Mouse (Mus musculus) intestine, embryonic 14.5 days (tissue): ENCODE results near the gene Ifitm1. TPM values are rescaled to one million over a fixed set of nuclear protein-coding genes. Genes with fewer than 3 reads are reported as not detected.
"Not testable (repeated sequence)": the region's sequence is repeated elsewhere in the genome, so short reads cannot be mapped to it uniquely, and the experiment has no call there.

Experiments
- ATAC-seq: fragments of 200-750 bp; cut with Nextera tagmentation; replicated peaks from 2 replicates; pipeline ENCODE4 v1.8.0; 2017; ENCODE audit warnings: low read depth, moderate number of reproducible peaks, moderate TSS enrichment, moderate library complexity; ENCODE audit not compliant: low FRiP score, low TSS enrichment
- DNase-seq: peaks from one replicate; pipeline ENCODE4 v3.0.0-alpha.2; 2018; ENCODE audit warnings: low spot score
- H3K27ac ChIP-seq: fragments of 300-500 bp; sonication (generic); 2 replicates; pipeline ENCODE4 v1.5.1; 2014; ENCODE audit warnings: low read depth, mild to moderate bottlenecking, control low read depth
- H3K27me3 ChIP-seq: fragments of 300-500 bp; sonication (generic); replicated peaks from 2 replicates; pipeline ENCODE4 v1.6.1; 2014; ENCODE audit warnings: low read length, control low read depth; ENCODE audit not compliant: control insufficient read depth, insufficient read depth
- H3K36me3 ChIP-seq: fragments of 300-500 bp; sonication (generic); 2 replicates; pipeline ENCODE4 v1.6.1; 2014; ENCODE audit warnings: low read length, control low read depth; ENCODE audit not compliant: control insufficient read depth, insufficient read depth
- H3K4me1 ChIP-seq: fragments of 300-500 bp; sonication (generic); replicated peaks from 2 replicates; pipeline ENCODE4 v1.6.1; 2014; ENCODE audit warnings: low read length, control low read depth, mixed read lengths; ENCODE audit not compliant: control insufficient read depth, insufficient read depth
- H3K4me2 ChIP-seq: fragments of 300-500 bp; sonication (generic); 2 replicates; pipeline ENCODE4 v1.6.1; 2014; ENCODE audit warnings: low read length
- H3K4me3 ChIP-seq: fragments of 300-500 bp; sonication (generic); 2 replicates; pipeline ENCODE4 v1.5.1; 2014; ENCODE audit warnings: low read depth, low read length, control low read depth, mixed read lengths
- H3K9ac ChIP-seq: fragments of 300-500 bp; sonication (generic); 2 replicates; pipeline ENCODE4 v1.6.1; 2014; ENCODE audit warnings: mild to moderate bottlenecking, low read length
- H3K9me3 ChIP-seq: fragments of 300-500 bp; sonication (generic); 2 replicates; pipeline ENCODE4 v1.6.1; 2016; ENCODE audit warnings: low read length, control low read depth; ENCODE audit not compliant: control insufficient read depth
- WGBS: fragments of 180-500 bp; shearing (Covaris S2); extraction: QIAGEN DNeasy Blood & Tissue Kit; methylation state at CpG from one replicate; pipeline ENCODE4 v1.1.7; 2014; 5-methylcytosine and 5-hydroxymethylcytosine counted together
- polyA plus RNA-seq: library from polyadenylated mRNA; unstranded; fragments of >200 nt; fragmentation: Nextera tagmentation; extraction: Ambion mirVana; gene quantifications from 2 replicates; pipeline ENCODE4 v1.2.1, GENCODE M21; 2014

The Ifitm1 gene
- polyA plus RNA-seq, 1 experiment from 2014 or later, result 198 TPM

- no peaks in the 10 kb centered on the region for H3K36me3 ChIP-seq
- peak within 1 kb of the TSS; percentile 47 for H3K4me3 ChIP-seq
- ATAC-seq (peak; percentile 3; the same call in 1 of the 2 replicates), DNase-seq (peak; percentile 64)
- H3K27ac ChIP-seq, result peak within 1 kb of the TSS; percentile 83
- peaks cover 23% of the 10 kb centered on the region for H3K4me1 ChIP-seq
- peak within 1 kb of the TSS; percentile 61 for H3K4me2 ChIP-seq
- no peaks in the 10 kb centered on the region for H3K27me3 ChIP-seq
- H3K9ac ChIP-seq, result peak within 1 kb of the TSS; percentile 44
- WGBS, result 15% methylated on average over 10 of the region's 10 CpGs
- no peaks in the 10 kb centered on the region for H3K9me3 ChIP-seq
Observed at GRCm38 (mm10) chr7:141010593-141010992, 43.6 kb downstream of the Ifitm1 start, which contains the start of gene Ifitm3. Gene Ifitm3 (minus strand): TSS chr7:141010770.

GRCm38 (mm10) chr7:141011238-141011770 lies 44.3 kb downstream of the Ifitm1 start:
- Histone ChIP-seq H3K36me3 (no peaks in the 10 kb centered on the region), H3K9me3 (no peaks in the 10 kb centered on the region), H3K4me1 (peaks cover 23% of the 10 kb centered on the region), H3K4me2 (no peak overlapping the region), H3K4me3 (no peak overlapping the region), H3K27ac (peak overlapping the region; percentile 83), H3K27me3 (no peaks in the 10 kb centered on the region), H3K9ac (no peak overlapping the region)
- 85% methylated on average over 7 of the region's 7 CpGs for WGBS
- no peak for ATAC-seq
- DNase-seq, result no peak

- ATAC-seq (no peak), DNase-seq (no peak)
- Histone ChIP-seq H3K4me3 (no peak overlapping the region), H3K36me3 (no peaks in the 10 kb centered on the region), H3K4me2 (no peak overlapping the region), H3K27ac (no peak overlapping the region), H3K9ac (no peak overlapping the region), H3K27me3 (no peaks in the 10 kb centered on the region), H3K4me1 (no peaks in the 10 kb centered on the region), H3K9me3 (no peaks in the 10 kb centered on the region)
- WGBS, result 83% methylated on average over 10 of the region's 10 CpGs
Observed at GRCm38 (mm10) chr7:141016707-141017697, 50.0 kb downstream of the Ifitm1 start.

GRCm38 (mm10) chr7:141017824-141018223 lies 50.8 kb downstream of the Ifitm1 start, which contains the start of gene Ifitm6:
Gene Ifitm6 (minus strand): TSS chr7:141017924.
- ATAC-seq, H3K36me3 ChIP-seq, H3K4me1 ChIP-seq, H3K27me3 ChIP-seq, H3K27ac ChIP-seq, H3K9ac ChIP-seq, H3K4me2 ChIP-seq, DNase-seq, H3K9me3 ChIP-seq, H3K4me3 ChIP-seq: not testable (repeated sequence)
- 96% methylated on average over 1 of the region's 1 CpGs for WGBS

- Histone ChIP-seq H3K27ac (no peak overlapping the region), H3K9me3 (no peaks in the 10 kb centered on the region), H3K4me3 (no peak overlapping the region), H3K9ac (no peak overlapping the region), H3K36me3 (no peaks in the 10 kb centered on the region), H3K4me2 (no peak overlapping the region), H3K4me1 (no peaks in the 10 kb centered on the region), H3K27me3 (no peaks in the 10 kb centered on the region)
- ATAC-seq, result no peak
- DNase-seq, result no peak
- WGBS, result 89% methylated on average over 5 of the region's 5 CpGs
Observed at GRCm38 (mm10) chr7:141019028-141019427, 52.0 kb downstream of the Ifitm1 start.

Other genes starting within 250 kb of the Ifitm1 start
- gene Cyp2e1, start 203.5 kb upstream of the Ifitm1 start, polyA plus RNA-seq, result not detected in 2 replicates
- 0.30 and 0.45 TPM in 2 replicates for gene Syce1, start 179.4 kb upstream of the Ifitm1 start, polyA plus RNA-seq
- 2.8 and 3.0 TPM in 2 replicates for gene Zfp941, start 145.0 kb upstream of the Ifitm1 start, polyA plus RNA-seq
- 1.3 and 3.2 TPM in 2 replicates for gene Urah, start 132.2 kb upstream of the Ifitm1 start, polyA plus RNA-seq
- gene Scgb1c1, start 121.7 kb upstream of the Ifitm1 start, polyA plus RNA-seq, result not detected in 2 replicates
- not detected in 2 replicates for gene Odf3, start 119.4 kb upstream of the Ifitm1 start, polyA plus RNA-seq
- gene Gm45785, start 110.9 kb upstream of the Ifitm1 start, polyA plus RNA-seq, result not detected in 2 replicates
- gene Ric8a, start 110.3 kb upstream of the Ifitm1 start, polyA plus RNA-seq, result 64.9 and 82.6 TPM in 2 replicates
- 42.3 and 43.7 TPM in 2 replicates for gene Bet1l, start 109.6 kb upstream of the Ifitm1 start, polyA plus RNA-seq
- 151 and 154 TPM in 2 replicates for gene Psmd13, start 85.3 kb upstream of the Ifitm1 start, polyA plus RNA-seq
- gene Sirt3, start 84.9 kb upstream of the Ifitm1 start, polyA plus RNA-seq, result 24.7 and 25.3 TPM in 2 replicates
- gene Cox8b, start 66.8 kb upstream of the Ifitm1 start, polyA plus RNA-seq, result 0.62 and 0.83 TPM in 2 replicates
- 12.5 and 18.4 TPM in 2 replicates for gene Nlrp6, start 46.3 kb upstream of the Ifitm1 start, polyA plus RNA-seq
- gene Pgghg, start 25.8 kb upstream of the Ifitm1 start, polyA plus RNA-seq, result 26.9 and 29.2 TPM in 2 replicates
- 0.94 and 2.3 TPM in 2 replicates for gene Ifitm5, start 16.9 kb upstream of the Ifitm1 start, polyA plus RNA-seq
- gene Gm45717, start 11.3 kb upstream of the Ifitm1 start, polyA plus RNA-seq, result 0.81 TPM in 1 of 2 replicates, not detected in the other
- 1,598 and 1,676 TPM in 2 replicates for gene Ifitm2, start 11.2 kb upstream of the Ifitm1 start, polyA plus RNA-seq
- 295 and 303 TPM in 2 replicates for gene Ifitm3, start 43.5 kb downstream of the Ifitm1 start, polyA plus RNA-seq
- gene Ifitm6, start 50.7 kb downstream of the Ifitm1 start, polyA plus RNA-seq, result 0.78 and 1.2 TPM in 2 replicates
- gene Gm17387, start 61.9 kb downstream of the Ifitm1 start, polyA plus RNA-seq, result not detected in 2 replicates
- gene B4galnt4, start 93.9 kb downstream of the Ifitm1 start, polyA plus RNA-seq, result 9.2 and 13.6 TPM in 2 replicates
- gene Pkp3, start 111.0 kb downstream of the Ifitm1 start, polyA plus RNA-seq, result 11.6 and 14.7 TPM in 2 replicates
- 10.6 and 11.2 TPM in 2 replicates for gene Sigirr, start 133.4 kb downstream of the Ifitm1 start, polyA plus RNA-seq
- 18.5 and 20.3 TPM in 2 replicates for gene Ano9, start 150.6 kb downstream of the Ifitm1 start, polyA plus RNA-seq
- 62.6 and 63.9 TPM in 2 replicates for gene Ptdss2, start 155.2 kb downstream of the Ifitm1 start, polyA plus RNA-seq
- gene Rnh1, start 205.6 kb downstream of the Ifitm1 start, polyA plus RNA-seq, result 121 and 123 TPM in 2 replicates
- 72.6 and 96.6 TPM in 2 replicates for gene Hras, start 226.8 kb downstream of the Ifitm1 start, polyA plus RNA-seq
- gene Lrrc56, start 226.9 kb downstream of the Ifitm1 start, polyA plus RNA-seq, result 3.9 and 4.9 TPM in 2 replicates
- 2.7 and 2.8 TPM in 2 replicates for gene Lmntd2, start 246.9 kb downstream of the Ifitm1 start, polyA plus RNA-seq
- gene Rassf7, start 248.6 kb downstream of the Ifitm1 start, polyA plus RNA-seq, result 60.3 and 61.4 TPM in 2 replicates